Mouse (Mus musculus) inflammation-experienced regulatory T-cells, adult 6 months (primary cell): ENCODE data around the gene Twistnb. TPM values are rescaled to one million over a fixed set of nuclear protein-coding genes. Genes with fewer than 3 reads are reported as not detected.

Experiments
- ATAC-seq: one replicate; pipeline ENCODE4 v1.8.0; 2017
- polyA plus RNA-seq, 3 experiments: library from polyadenylated mRNA; unstranded; fragments of 100-300 nt; shearing (Covaris generic); gene quantifications; one replicate each; pipeline ENCODE4 v1.2.1; 2017

Twistnb gene
- polyA plus RNA-seq, result 10 to 100 TPM; 21.6 to 52.2 (median 43.3) TPM

GRCm38 (mm10) chr12:33429387-33430160 lies at the start of gene Twistnb:
TSS of gene Twistnb (plus strand) at chr12:33429635.
- ATAC-seq, result peak; percentile 87

DNA sequence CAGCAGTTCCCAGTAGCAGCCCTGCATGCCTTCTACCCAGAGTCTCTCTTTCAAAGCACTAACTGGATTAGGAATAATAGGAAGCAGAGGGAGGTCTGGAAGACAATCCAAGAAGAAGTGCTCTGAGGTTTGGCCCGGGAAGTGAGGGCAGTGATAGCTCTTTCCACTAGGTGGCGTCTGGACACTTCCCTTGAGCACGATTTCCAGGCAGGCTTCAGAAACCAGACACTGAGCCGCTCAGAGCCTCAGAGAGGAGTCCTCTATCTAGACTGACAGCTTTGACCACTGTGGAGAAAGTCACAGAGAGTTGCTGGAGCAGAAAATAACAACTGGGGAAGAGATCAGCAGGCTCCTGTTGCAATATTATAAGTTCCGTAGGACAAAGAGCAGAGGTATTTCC lies 40.6 kb upstream of the Twistnb start:
- ATAC-seq, result peak; percentile 91

DNA sequence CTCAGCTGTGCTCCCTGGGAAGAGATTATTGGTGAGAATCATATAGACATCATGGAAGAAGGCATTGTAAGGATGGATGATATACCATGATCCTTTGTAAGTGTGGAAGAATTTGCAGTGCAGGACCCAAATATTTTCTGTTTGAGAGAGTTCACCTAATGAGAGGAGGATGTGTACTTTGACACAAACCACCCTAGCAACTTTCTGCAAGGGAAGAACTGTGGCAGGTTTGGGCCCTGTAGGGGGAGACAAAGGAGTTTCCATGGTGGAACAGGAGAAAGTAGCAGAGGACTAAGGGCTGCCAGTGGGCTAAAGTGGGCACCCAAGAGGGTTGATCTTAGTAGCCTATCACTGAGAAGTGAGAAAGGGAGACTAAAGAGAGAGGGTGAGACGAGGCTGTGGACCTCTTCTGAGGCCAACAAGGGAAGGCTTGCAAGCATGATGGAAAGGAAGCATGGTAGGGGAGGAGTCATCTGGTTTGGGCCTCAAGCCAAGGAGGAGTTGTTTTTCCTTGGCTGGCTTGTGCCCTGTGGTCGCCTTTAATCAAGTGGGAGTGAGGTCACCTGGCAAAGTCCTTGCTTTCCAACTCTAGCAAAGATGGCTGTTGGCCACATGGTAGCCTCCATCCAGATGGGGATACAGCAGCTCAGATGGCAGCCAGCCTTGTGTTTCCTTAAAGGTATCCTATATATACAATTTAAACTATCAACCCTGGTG lies 38.4 kb upstream of the Twistnb start:
- ATAC-seq, result no peak

DNA sequence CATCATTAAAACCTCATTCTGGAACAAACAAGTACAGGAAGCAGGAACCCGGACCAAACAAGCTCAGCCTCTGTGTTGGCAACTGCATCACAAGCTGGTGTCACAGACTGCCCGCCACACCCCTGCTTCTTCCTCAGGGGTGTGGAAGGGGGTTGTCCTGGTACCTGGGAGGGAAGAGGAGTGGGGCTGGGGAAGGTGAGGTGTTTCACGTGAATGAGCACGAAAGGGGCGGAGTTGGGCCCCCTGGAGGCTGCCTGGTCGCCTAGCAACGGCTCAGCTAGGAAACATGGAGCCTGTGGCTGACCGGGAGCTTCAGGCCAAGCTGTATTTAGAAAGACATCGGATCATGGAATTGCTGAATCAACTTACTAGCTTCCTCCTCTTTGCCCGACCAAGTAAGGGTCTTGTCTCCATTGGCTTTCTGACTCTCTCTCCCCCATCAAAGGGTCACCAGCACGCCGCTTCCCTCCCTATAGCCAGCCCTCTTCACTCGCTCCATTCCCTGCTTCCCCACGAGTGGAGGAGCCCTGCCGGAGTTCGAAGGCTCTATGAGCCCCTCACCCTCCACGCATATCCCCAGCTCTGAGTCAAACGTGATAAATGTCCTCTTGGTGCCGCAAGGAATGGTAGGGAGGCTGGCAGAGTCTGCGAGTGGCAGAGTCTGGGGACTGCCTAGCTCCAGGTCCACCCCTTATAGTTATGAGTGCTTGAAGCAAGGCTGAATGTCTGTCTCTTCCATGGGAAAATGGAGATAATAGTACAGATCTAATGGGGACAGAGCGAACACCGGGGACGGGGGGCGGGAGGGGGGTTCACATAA lies 34.4 kb upstream of the Twistnb start, which contains the start of gene Efcab10:
Gene Efcab10 (plus strand): TSS at position 51 of the 820 bp plus-strand sequence.
- ATAC-seq, result no peak

DNA sequence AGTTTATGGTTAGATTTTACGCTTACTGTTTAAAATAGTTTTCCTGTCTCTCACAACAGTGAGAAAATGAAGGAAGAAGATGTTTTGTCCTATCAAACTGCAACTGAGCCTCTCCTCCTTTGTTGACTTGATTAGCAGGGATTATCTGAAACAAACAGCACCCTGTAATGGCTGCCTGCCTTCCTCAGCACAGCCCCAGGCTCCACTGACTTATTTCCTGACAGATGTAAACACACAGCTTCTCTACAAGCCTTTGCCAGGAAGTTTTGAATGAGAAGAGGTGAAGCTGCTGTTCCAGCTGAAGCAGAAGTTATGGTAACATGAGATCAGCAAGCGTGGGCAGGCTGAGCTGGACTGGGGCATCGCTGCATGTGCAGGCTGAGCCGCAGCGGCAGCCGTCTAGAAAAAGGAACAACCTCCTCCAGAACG lies 26.2 kb upstream of the Twistnb start:
- ATAC-seq, result no peak

DNA sequence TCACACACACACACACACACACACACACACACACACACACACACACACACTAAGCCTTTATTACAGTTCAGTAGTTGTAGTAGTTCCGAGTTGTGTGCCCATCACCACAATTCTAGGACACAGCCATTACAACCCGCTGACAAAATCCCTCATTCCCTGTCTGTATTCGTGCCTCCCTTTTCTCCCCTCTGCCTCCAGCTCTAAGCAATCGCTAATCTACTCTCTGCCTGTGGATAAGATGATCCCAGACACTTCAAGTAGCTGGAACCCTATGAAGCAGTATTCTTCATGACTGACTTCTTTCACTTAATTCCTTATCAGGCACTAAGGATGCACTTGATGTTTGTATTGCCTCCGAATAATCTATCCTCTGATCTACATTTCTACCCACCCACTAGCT lies 24.4 kb upstream of the Twistnb start:
- no peak for ATAC-seq

- no peak for ATAC-seq
Measured at GRCm38 (mm10) chr12:33405398-33406026, 23.9 kb upstream of the Twistnb start.

DNA sequence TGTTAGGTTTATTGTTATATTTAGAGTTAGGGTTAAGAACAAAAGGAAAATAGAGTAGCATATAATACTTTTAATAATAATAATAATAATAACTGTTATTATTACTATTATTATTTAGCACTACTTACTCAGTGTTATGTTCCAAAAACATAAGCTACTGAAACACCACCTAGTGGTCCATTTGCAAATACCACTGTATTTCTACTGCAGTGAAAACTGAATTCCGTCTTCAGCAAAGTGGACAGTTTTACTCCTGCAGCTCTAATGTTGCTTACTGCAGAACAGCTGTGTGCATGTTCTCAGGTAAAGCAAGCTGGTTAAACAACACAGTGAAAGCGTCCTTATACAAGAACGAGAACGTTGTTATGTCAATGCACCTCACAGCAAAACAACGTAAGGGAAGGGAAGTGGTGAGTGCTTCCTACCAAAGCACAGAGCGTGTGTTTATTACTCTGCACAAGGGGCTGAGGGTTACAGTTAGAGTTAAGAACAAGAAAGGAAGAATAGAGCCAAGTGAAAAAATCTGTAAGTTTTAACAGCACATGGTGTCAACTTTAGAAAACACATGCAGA lies 17.8 kb upstream of the Twistnb start:
- ATAC-seq, result peak; percentile 60

- ATAC-seq, result no peak
Measured at GRCm38 (mm10) chr12:33424329-33424728, 5.1 kb upstream of the Twistnb start.

DNA sequence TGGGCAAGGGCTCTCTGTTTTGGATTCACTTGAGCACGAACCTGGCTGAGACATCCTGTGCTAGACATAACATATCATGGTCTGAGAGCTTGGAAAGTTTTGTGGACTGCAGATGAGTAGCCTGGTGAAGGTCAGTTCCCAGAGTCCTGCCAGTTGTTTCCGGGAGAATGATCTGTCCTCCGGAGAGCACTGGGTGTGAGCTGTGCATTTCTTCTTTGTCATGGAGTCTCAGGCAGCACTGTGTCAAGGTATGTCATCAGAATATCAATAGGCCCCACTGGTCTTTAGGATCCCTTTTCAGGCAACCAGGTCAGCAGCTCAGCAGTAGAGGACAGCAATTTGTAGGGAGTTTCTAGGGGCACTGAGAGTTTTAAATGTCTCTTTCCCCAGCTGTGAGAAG lies 2.1 kb upstream of the Twistnb start:
- no peak for ATAC-seq

GRCm38 (mm10) chr12:33427726-33428125 lies 1.7 kb upstream of the Twistnb start:
- no peak for ATAC-seq

- ATAC-seq, result peak; percentile 52
Measured at GRCm38 (mm10) chr12:33433812-33434211, 4.4 kb downstream of the Twistnb start.

DNA sequence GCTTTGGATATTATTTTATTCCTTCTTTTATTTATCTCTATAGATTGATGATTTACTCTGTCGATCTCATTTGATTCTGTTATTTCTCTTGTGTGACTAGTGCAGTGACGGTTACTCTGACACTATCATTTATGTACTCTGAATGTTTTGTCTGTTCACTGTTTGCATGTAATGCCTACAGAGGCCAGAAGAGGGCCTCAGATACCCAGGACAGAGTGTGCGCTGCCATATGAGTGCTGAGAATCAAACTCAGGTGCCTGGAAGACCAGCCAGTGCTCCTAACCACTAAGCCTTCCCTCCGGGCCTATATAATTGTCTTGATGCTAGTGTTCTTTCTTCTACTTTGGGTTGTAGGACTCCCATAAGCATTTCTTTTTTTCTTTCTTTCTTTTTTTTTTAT lies 5.3 kb downstream of the Twistnb start:
- ATAC-seq, result no peak

DNA sequence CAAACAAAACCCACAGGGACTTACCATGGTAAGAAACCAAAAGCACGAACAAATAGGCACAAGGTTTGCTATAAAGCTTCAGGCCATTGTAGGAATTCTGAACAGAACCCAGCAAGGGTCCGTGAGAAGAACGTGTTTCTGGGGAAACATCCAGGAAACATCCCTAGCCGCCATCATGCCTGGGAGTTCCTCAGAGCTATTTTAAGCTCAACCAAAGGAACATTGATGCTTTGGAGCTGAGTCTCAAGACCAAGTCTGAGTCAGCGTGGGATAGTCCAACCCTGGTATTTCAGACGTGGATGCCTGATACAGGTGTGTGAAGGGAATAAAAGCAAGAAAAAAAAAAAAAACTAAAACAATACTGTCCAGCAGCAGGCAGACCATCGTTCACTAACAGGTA lies 26.0 kb downstream of the Twistnb start:
- ATAC-seq, result no peak

- ATAC-seq, result no peak
Measured at GRCm38 (mm10) chr12:33456242-33456641, 26.8 kb downstream of the Twistnb start.

- no peak for ATAC-seq
Measured at GRCm38 (mm10) chr12:33480975-33481374, 51.5 kb downstream of the Twistnb start.

- ATAC-seq, result no peak
Measured at GRCm38 (mm10) chr12:33482931-33483330, 53.5 kb downstream of the Twistnb start.

Other genes starting within 250 kb of the Twistnb start
- not detected for gene Efcab10, start 34.8 kb upstream of the Twistnb start, polyA plus RNA-seq